Mouse (Mus musculus): Measurements from ENCODE around the gene Slc8a1. TPM values are rescaled to one million over a fixed set of nuclear protein-coding genes. Genes with fewer than 3 reads are reported as not detected.

Gene Slc8a1
- polyA plus RNA-seq, 1 experiment from 2014 or later = 2.3 TPM

GRCm38 (mm10) chr17:81667935-81668334 is 70.2 kb downstream of the Slc8a1 start:
- Histone ChIP-seq H3K27ac (ENCODE audit: low read depth, low read length) (no peak overlapping the region), H3K4me2 (no peak overlapping the region; the same call in 1 of the 2 replicates), H3K4me1 (replicated peaks; ENCODE audit: control insufficient read depth, insufficient read depth, low read length) (peaks cover 6% of the 10 kb centered on the region; the same call in 1 of the 2 replicates), H3K4me3 (ENCODE audit: low read depth, low read length) (no peak overlapping the region), H3K9me3 (ENCODE audit: control insufficient read depth, low read length) (no peaks in the 10 kb centered on the region), H3K36me3 (ENCODE audit: control insufficient read depth, insufficient read depth, low read length) (no peaks in the 10 kb centered on the region), H3K9ac (ENCODE audit: low read depth, low read length) (no peak overlapping the region), H3K27me3 (replicated peaks; ENCODE audit: control insufficient read depth, insufficient read depth, low read length) (peaks cover 39% of the 10 kb centered on the region)
- WGBS = 51% methylated on average over 2 of the region's 2 CpGs
- DNase-seq (ENCODE audit: low spot score) (no peak), ATAC-seq (replicated peaks; ENCODE audit: low FRiP score) (no peak)

- ATAC-seq (replicated peaks; ENCODE audit: low FRiP score) (no peak), DNase-seq (ENCODE audit: low spot score) (no peak)
- no peak overlapping the region for H3K27ac ChIP-seq (ENCODE audit: low read depth, low read length)
- H3K4me1 ChIP-seq (replicated peaks; ENCODE audit: control insufficient read depth, insufficient read depth, low read length) = peaks cover 6% of the 10 kb centered on the region; the same call in 1 of the 2 replicates
- H3K36me3 ChIP-seq (ENCODE audit: control insufficient read depth, insufficient read depth, low read length) = no peaks in the 10 kb centered on the region
- no peak overlapping the region for H3K9ac ChIP-seq (ENCODE audit: low read depth, low read length)
- no peak overlapping the region for H3K4me2 ChIP-seq
- H3K27me3 ChIP-seq (replicated peaks; ENCODE audit: control insufficient read depth, insufficient read depth, low read length) = peaks cover 28% of the 10 kb centered on the region
- H3K4me3 ChIP-seq (ENCODE audit: low read depth, low read length) = no peak overlapping the region
- no peaks in the 10 kb centered on the region for H3K9me3 ChIP-seq (ENCODE audit: control insufficient read depth, low read length)
- WGBS = 36% methylated on average over 2 of the region's 2 CpGs
These were observed 71.6 kb downstream of the Slc8a1 start for GRCm38 (mm10) chr17:81666551-81666950.

DNA sequence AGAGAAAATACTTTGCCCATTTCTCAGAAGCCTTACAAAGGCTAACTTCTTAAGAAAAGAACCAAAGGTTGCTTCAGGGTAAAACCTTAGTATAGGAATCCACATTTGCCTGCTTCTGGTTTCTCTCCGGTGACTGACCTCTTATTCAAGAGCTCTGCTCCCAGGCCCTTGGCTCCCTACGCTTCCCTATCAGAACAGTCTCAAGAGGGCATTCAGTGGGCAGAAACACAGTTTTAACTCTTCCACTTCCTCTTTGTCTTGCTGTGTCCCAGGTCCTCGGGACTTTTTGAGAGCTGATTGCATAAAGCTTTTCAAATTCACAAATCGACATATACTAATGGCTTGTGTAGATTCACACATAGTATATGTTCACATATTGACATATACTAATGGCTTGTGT is 73.3 kb downstream of the Slc8a1 start:
- no peak overlapping the region for H3K27ac ChIP-seq (ENCODE audit: low read depth, low read length)
- no peak overlapping the region for H3K4me3 ChIP-seq (ENCODE audit: low read depth, low read length)
- ATAC-seq (replicated peaks; ENCODE audit: low FRiP score) = no peak
- no peak for DNase-seq (ENCODE audit: low spot score)
- peaks cover 6% of the 10 kb centered on the region; the same call in 1 of the 2 replicates for H3K4me1 ChIP-seq (replicated peaks; ENCODE audit: control insufficient read depth, insufficient read depth, low read length)
- no peak overlapping the region for H3K4me2 ChIP-seq
- WGBS = 76% methylated on average over 4 of the region's 4 CpGs
- H3K27me3 ChIP-seq (replicated peaks; ENCODE audit: control insufficient read depth, insufficient read depth, low read length) = peaks cover 11% of the 10 kb centered on the region
- H3K9me3 ChIP-seq (ENCODE audit: control insufficient read depth, low read length) = no peaks in the 10 kb centered on the region
- H3K36me3 ChIP-seq (ENCODE audit: control insufficient read depth, insufficient read depth, low read length) = no peaks in the 10 kb centered on the region
- H3K9ac ChIP-seq (ENCODE audit: low read depth, low read length) = no peak overlapping the region

DNA sequence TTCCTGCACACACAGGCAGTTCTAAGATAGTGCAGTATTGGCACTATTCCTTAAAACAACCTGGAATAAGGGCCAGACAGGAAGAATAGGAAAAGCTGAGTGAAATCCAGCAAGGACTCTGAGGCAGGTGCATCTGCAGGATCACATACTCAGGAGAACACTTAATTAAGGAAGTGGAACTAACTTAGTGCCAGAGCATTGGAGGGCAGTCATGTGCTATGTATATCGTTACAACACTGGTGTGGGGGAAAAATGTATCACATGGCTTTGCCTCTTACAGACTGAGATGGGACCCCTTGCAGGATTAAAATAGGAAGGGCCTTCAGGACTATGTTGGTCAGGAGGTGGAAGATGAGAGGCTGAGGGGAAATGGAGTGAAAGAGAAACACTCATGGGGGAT is 80.3 kb downstream of the Slc8a1 start:
- H3K9me3 ChIP-seq (ENCODE audit: control insufficient read depth, low read length) = no peaks in the 10 kb centered on the region
- no peak for ATAC-seq (replicated peaks; ENCODE audit: low FRiP score)
- 85% methylated on average over 1 of the region's 1 CpGs for WGBS
- H3K4me1 ChIP-seq (replicated peaks; ENCODE audit: control insufficient read depth, insufficient read depth, low read length) = no peaks in the 10 kb centered on the region
- H3K36me3 ChIP-seq (ENCODE audit: control insufficient read depth, insufficient read depth, low read length) = no peaks in the 10 kb centered on the region
- H3K27me3 ChIP-seq (replicated peaks; ENCODE audit: control insufficient read depth, insufficient read depth, low read length) = no peaks in the 10 kb centered on the region
- H3K27ac ChIP-seq (ENCODE audit: low read depth, low read length) = no peak overlapping the region
- DNase-seq (ENCODE audit: low spot score) = no peak
- no peak overlapping the region for H3K4me2 ChIP-seq
- H3K9ac ChIP-seq (ENCODE audit: low read depth, low read length) = no peak overlapping the region
- H3K4me3 ChIP-seq (ENCODE audit: low read depth, low read length) = no peak overlapping the region

- DNase-seq (ENCODE audit: low spot score) (no peak), ATAC-seq (replicated peaks; ENCODE audit: low FRiP score) (no peak)
- Histone ChIP-seq H3K4me3 (ENCODE audit: low read depth, low read length) (no peak overlapping the region), H3K4me2 (no peak overlapping the region), H3K4me1 (replicated peaks; ENCODE audit: control insufficient read depth, insufficient read depth, low read length) (no peaks in the 10 kb centered on the region), H3K9me3 (ENCODE audit: control insufficient read depth, low read length) (no peaks in the 10 kb centered on the region), H3K9ac (ENCODE audit: low read depth, low read length) (no peak overlapping the region), H3K27me3 (replicated peaks; ENCODE audit: control insufficient read depth, insufficient read depth, low read length) (no peaks in the 10 kb centered on the region), H3K36me3 (ENCODE audit: control insufficient read depth, insufficient read depth, low read length) (no peaks in the 10 kb centered on the region), H3K27ac (ENCODE audit: low read depth, low read length) (no peak overlapping the region)
- WGBS = 69% methylated on average over 2 of the region's 2 CpGs
These were observed 83.6 kb downstream of the Slc8a1 start for GRCm38 (mm10) chr17:81654548-81654947.

- DNase-seq (ENCODE audit: low spot score) (no peak), ATAC-seq (replicated peaks; ENCODE audit: low FRiP score) (no peak)
- WGBS = 35% methylated on average over 1 of the region's 1 CpGs
- no peak overlapping the region for H3K27ac ChIP-seq (ENCODE audit: low read depth, low read length)
- H3K4me3 ChIP-seq (ENCODE audit: low read depth, low read length) = no peak overlapping the region
- H3K27me3 ChIP-seq (replicated peaks; ENCODE audit: control insufficient read depth, insufficient read depth, low read length) = no peaks in the 10 kb centered on the region
- H3K9me3 ChIP-seq (ENCODE audit: control insufficient read depth, low read length) = no peaks in the 10 kb centered on the region
- H3K9ac ChIP-seq (ENCODE audit: low read depth, low read length) = no peak overlapping the region
- no peak overlapping the region for H3K4me2 ChIP-seq
- no peaks in the 10 kb centered on the region for H3K4me1 ChIP-seq (replicated peaks; ENCODE audit: control insufficient read depth, insufficient read depth, low read length)
- H3K36me3 ChIP-seq (ENCODE audit: control insufficient read depth, insufficient read depth, low read length) = no peaks in the 10 kb centered on the region
These were observed 85.2 kb downstream of the Slc8a1 start for GRCm38 (mm10) chr17:81652958-81653357.

DNA sequence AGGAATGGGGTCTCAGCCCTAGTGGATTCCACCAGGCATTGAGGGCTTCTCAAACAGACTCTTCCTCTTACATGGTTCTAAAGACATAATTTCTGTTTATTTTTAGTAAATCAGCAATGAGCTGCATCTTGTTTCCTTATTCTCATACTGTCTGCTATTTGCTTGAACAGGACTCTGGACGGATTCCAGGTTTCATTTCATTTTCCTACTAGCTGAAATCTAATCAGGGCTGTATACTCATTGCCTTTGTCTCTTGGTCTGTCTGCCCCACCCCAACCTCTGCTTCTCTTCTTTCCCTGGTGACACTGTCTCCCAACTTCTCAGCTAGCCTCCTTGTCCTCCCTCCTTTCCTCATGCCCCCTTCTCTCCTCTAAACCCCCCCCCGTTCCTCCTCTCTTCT is 101.4 kb downstream of the Slc8a1 start:
- no peak overlapping the region for H3K4me3 ChIP-seq (ENCODE audit: low read depth, low read length)
- ATAC-seq (replicated peaks; ENCODE audit: low FRiP score) (no peak), DNase-seq (ENCODE audit: low spot score) (no peak)
- H3K27ac ChIP-seq (ENCODE audit: low read depth, low read length) = no peak overlapping the region
- H3K9ac ChIP-seq (ENCODE audit: low read depth, low read length) = no peak overlapping the region
- no peaks in the 10 kb centered on the region for H3K36me3 ChIP-seq (ENCODE audit: control insufficient read depth, insufficient read depth, low read length)
- H3K27me3 ChIP-seq (replicated peaks; ENCODE audit: control insufficient read depth, insufficient read depth, low read length) = no peaks in the 10 kb centered on the region
- WGBS = 80% methylated on average over 2 of the region's 2 CpGs
- H3K4me2 ChIP-seq = no peak overlapping the region
- H3K4me1 ChIP-seq (replicated peaks; ENCODE audit: control insufficient read depth, insufficient read depth, low read length) = no peaks in the 10 kb centered on the region
- no peaks in the 10 kb centered on the region for H3K9me3 ChIP-seq (ENCODE audit: control insufficient read depth, low read length)

DNA sequence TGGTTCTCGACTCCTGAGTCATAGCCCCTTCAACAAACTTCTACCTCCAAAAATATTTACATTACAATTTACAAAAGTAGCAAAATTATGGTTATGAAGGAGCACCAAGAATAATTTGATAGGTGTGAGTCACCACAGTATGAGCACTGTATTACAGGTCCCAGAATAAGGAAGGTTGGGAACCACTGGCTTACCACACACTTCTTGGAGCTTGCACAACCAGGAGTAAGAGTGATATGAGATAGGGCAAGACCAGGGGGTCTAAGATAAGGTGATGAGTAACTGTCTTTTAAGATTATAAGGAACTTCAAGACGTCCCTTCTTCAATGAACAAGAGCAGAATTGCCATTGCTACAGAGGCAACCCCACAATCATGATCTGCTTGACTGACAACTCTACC is 107.7 kb downstream of the Slc8a1 start:
- Histone ChIP-seq H3K36me3 (ENCODE audit: control insufficient read depth, insufficient read depth, low read length) (no peaks in the 10 kb centered on the region), H3K4me3 (ENCODE audit: low read depth, low read length) (no peak overlapping the region), H3K4me2 (no peak overlapping the region), H3K27me3 (replicated peaks; ENCODE audit: control insufficient read depth, insufficient read depth, low read length) (no peaks in the 10 kb centered on the region), H3K4me1 (replicated peaks; ENCODE audit: control insufficient read depth, insufficient read depth, low read length) (no peaks in the 10 kb centered on the region), H3K27ac (ENCODE audit: low read depth, low read length) (no peak overlapping the region), H3K9ac (ENCODE audit: low read depth, low read length) (no peak overlapping the region), H3K9me3 (ENCODE audit: control insufficient read depth, low read length) (no peaks in the 10 kb centered on the region)
- DNase-seq (ENCODE audit: low spot score) = no peak
- ATAC-seq (replicated peaks; ENCODE audit: low FRiP score) = no peak
- 55% methylated on average over 2 of the region's 2 CpGs for WGBS

GRCm38 (mm10) chr17:81621188-81621644 is 117.0 kb downstream of the Slc8a1 start:
- no peaks in the 10 kb centered on the region for H3K4me1 ChIP-seq (replicated peaks; ENCODE audit: control insufficient read depth, insufficient read depth, low read length)
- H3K27me3 ChIP-seq (replicated peaks; ENCODE audit: control insufficient read depth, insufficient read depth, low read length) = no peaks in the 10 kb centered on the region
- 59% methylated on average over 2 of the region's 2 CpGs for WGBS
- DNase-seq (ENCODE audit: low spot score) (no peak), ATAC-seq (replicated peaks; ENCODE audit: low FRiP score) (no peak)
- no peak overlapping the region for H3K9ac ChIP-seq (ENCODE audit: low read depth, low read length)
- no peak overlapping the region for H3K27ac ChIP-seq (ENCODE audit: low read depth, low read length)
- H3K9me3 ChIP-seq (ENCODE audit: control insufficient read depth, low read length) = no peaks in the 10 kb centered on the region
- H3K4me3 ChIP-seq (ENCODE audit: low read depth, low read length) = no peak overlapping the region
- H3K4me2 ChIP-seq = no peak overlapping the region
- no peaks in the 10 kb centered on the region for H3K36me3 ChIP-seq (ENCODE audit: control insufficient read depth, insufficient read depth, low read length)

Data from liver, embryonic 11.5 days (tissue).